Mouse (Mus musculus) forebrain, embryonic 16.5 days (tissue): ENCODE measurements around the gene Zfp358. TPM values are rescaled to one million over a fixed set of nuclear protein-coding genes. Genes with fewer than 3 reads are reported as not detected.

Source experiments
- ATAC-seq: fragments of 200-750 bp; cut with Nextera tagmentation; 2 replicates; pipeline ENCODE4 v1.8.0; 2017; ENCODE audit warnings: mild to moderate bottlenecking, moderate library complexity
- H3K27ac ChIP-seq: fragments of 300-500 bp; sonication (generic); 2 replicates; pipeline ENCODE4 v1.5.1; 2014; ENCODE audit warnings: low read length, control low read depth
- H3K27me3 ChIP-seq: fragments of 300-500 bp; sonication (generic); replicated peaks from 2 replicates; pipeline ENCODE4 v1.6.1; 2014; ENCODE audit warnings: low read length; ENCODE audit not compliant: control insufficient read depth, insufficient read depth
- H3K36me3 ChIP-seq: fragments of 300-500 bp; sonication (generic); 2 replicates; pipeline ENCODE4 v1.6.1; 2014; ENCODE audit not compliant: control insufficient read depth, insufficient read depth
- H3K4me1 ChIP-seq: fragments of 300-500 bp; sonication (generic); replicated peaks from 2 replicates; pipeline ENCODE4 v1.6.1; 2014; ENCODE audit warnings: low read length; ENCODE audit not compliant: control insufficient read depth, insufficient read depth
- H3K4me2 ChIP-seq: fragments of 300-500 bp; sonication (generic); 2 replicates; pipeline ENCODE4 v1.6.1; 2014; ENCODE audit warnings: mild to moderate bottlenecking, low read length, control low read depth
- H3K4me3 ChIP-seq: fragments of 300-500 bp; sonication (generic); replicated peaks from 2 replicates; pipeline ENCODE4 v1.5.1; 2014; ENCODE audit warnings: mild to moderate bottlenecking, low read length, control low read depth
- H3K9ac ChIP-seq: fragments of 300-500 bp; sonication (generic); replicated peaks from 2 replicates; pipeline ENCODE4 v1.6.1; 2014; ENCODE audit warnings: low read depth, low read length, control low read depth
- H3K9me3 ChIP-seq: fragments of 300-500 bp; sonication (generic); 2 replicates; pipeline ENCODE4 v1.6.1; 2016; ENCODE audit warnings: low read length; ENCODE audit not compliant: control insufficient read depth
- WGBS: fragments of 180-500 bp; shearing (Covaris S2); extraction: QIAGEN DNeasy Blood & Tissue Kit; methylation state at CpG from one replicate; pipeline ENCODE4 v1.1.7; 2014; 5-methylcytosine and 5-hydroxymethylcytosine counted together
- polyA plus RNA-seq: library from polyadenylated mRNA; unstranded; fragments of >200 nt; fragmentation: Nextera tagmentation; extraction: Ambion mirVana; gene quantifications from 2 replicates; pipeline ENCODE4 v1.2.1, GENCODE M21; 2015

Gene Zfp358
- 75.4 and 76.7 TPM in 2 replicates for polyA plus RNA-seq

- under 1% methylated on average over 59 of the region's 64 CpGs for WGBS
- peak within 1 kb of the TSS; percentile 94 for H3K4me3 ChIP-seq
- peak within 1 kb of the TSS; percentile 91 for H3K27ac ChIP-seq
- H3K4me1 ChIP-seq, result peaks cover 24% of the 10 kb centered on the region
- H3K27me3 ChIP-seq, result no peaks in the 10 kb centered on the region
- peaks cover 19% of the 10 kb centered on the region for H3K36me3 ChIP-seq
- ATAC-seq, result peak; percentile 93
- peak within 1 kb of the TSS; percentile 58 for H3K4me2 ChIP-seq
- peak within 1 kb of the TSS; percentile 100 for H3K9ac ChIP-seq
- H3K9me3 ChIP-seq, result no peaks in the 10 kb centered on the region; the same call in 1 of the 2 replicates
Measured at GRCm38 (mm10) chr8:3492901-3493844, at the start of gene Zfp358. Gene Zfp358 (plus strand): TSS chr8:3493138.

- Histone ChIP-seq H3K4me2 (no peak overlapping the region), H3K9me3 (no peaks in the 10 kb centered on the region), H3K36me3 (peaks cover 33% of the 10 kb centered on the region), H3K27me3 (no peaks in the 10 kb centered on the region), H3K4me3 (no peak overlapping the region), H3K4me1 (no peaks in the 10 kb centered on the region), H3K27ac (no peak overlapping the region), H3K9ac (no peak overlapping the region)
- WGBS, result 87% methylated on average over 2 of the region's 2 CpGs
- ATAC-seq, result no peak
Measured at GRCm38 (mm10) chr8:3449226-3449625, 43.7 kb upstream of the Zfp358 start.

GRCm38 (mm10) chr8:3450670-3451069, 42.3 kb upstream of the Zfp358 start:
- H3K36me3 ChIP-seq, result peaks cover 30% of the 10 kb centered on the region
- H3K4me2 ChIP-seq, result no peak overlapping the region
- 35% methylated on average over 5 of the region's 5 CpGs for WGBS
- no peak overlapping the region for H3K9ac ChIP-seq
- no peaks in the 10 kb centered on the region for H3K27me3 ChIP-seq
- H3K4me1 ChIP-seq, result no peaks in the 10 kb centered on the region
- H3K27ac ChIP-seq, result no peak overlapping the region
- H3K9me3 ChIP-seq, result no peaks in the 10 kb centered on the region
- no peak overlapping the region for H3K4me3 ChIP-seq
- peak; percentile 47; the same call in 1 of the 2 replicates for ATAC-seq

GRCm38 (mm10) chr8:3451992-3452391, 40.9 kb upstream of the Zfp358 start:
- 96% methylated on average over 25 of the region's 25 CpGs for WGBS
- no peaks in the 10 kb centered on the region for H3K27me3 ChIP-seq
- peaks cover 35% of the 10 kb centered on the region for H3K36me3 ChIP-seq
- H3K9me3 ChIP-seq, result no peaks in the 10 kb centered on the region
- no peak overlapping the region for H3K4me3 ChIP-seq
- H3K4me1 ChIP-seq, result no peaks in the 10 kb centered on the region
- no peak overlapping the region for H3K27ac ChIP-seq
- H3K4me2 ChIP-seq, result no peak overlapping the region
- no peak overlapping the region for H3K9ac ChIP-seq
- no peak for ATAC-seq

GRCm38 (mm10) chr8:3463248-3463647, 29.7 kb upstream of the Zfp358 start:
- Histone ChIP-seq H3K4me2 (no peak overlapping the region), H3K4me1 (peaks cover 6% of the 10 kb centered on the region; the same call in 1 of the 2 replicates), H3K36me3 (no peaks in the 10 kb centered on the region), H3K4me3 (no peak overlapping the region), H3K27ac (no peak overlapping the region), H3K9ac (no peak overlapping the region), H3K27me3 (no peaks in the 10 kb centered on the region), H3K9me3 (no peaks in the 10 kb centered on the region)
- 87% methylated on average over 2 of the region's 2 CpGs for WGBS
- no peak for ATAC-seq

- Histone ChIP-seq H3K9me3 (no peaks in the 10 kb centered on the region), H3K36me3 (no peaks in the 10 kb centered on the region), H3K27me3 (no peaks in the 10 kb centered on the region), H3K27ac (no peak overlapping the region), H3K4me3 (no peak overlapping the region), H3K4me1 (peaks cover 7% of the 10 kb centered on the region; the same call in 1 of the 2 replicates), H3K4me2 (no peak overlapping the region), H3K9ac (no peak overlapping the region)
- WGBS, result 52% methylated on average over 5 of the region's 5 CpGs
- ATAC-seq, result no peak
Measured at GRCm38 (mm10) chr8:3464309-3464708, 28.6 kb upstream of the Zfp358 start.

GRCm38 (mm10) chr8:3467006-3467885, 25.7 kb upstream of the Zfp358 start, which contains the start of gene Pex11g:
Gene Pex11g (minus strand): TSS chr8:3467680.
- peak within 1 kb of the TSS; percentile 66 for H3K4me2 ChIP-seq
- ATAC-seq, result peak; percentile 87
- peak within 1 kb of the TSS; percentile 49 for H3K4me3 ChIP-seq
- no peaks in the 10 kb centered on the region for H3K27me3 ChIP-seq
- peaks cover 7% of the 10 kb centered on the region; the same call in 1 of the 2 replicates for H3K4me1 ChIP-seq
- no peaks in the 10 kb centered on the region for H3K36me3 ChIP-seq
- peak within 1 kb of the TSS; percentile 63 for H3K9ac ChIP-seq
- peak within 1 kb of the TSS; percentile 29; the same call in 1 of the 2 replicates for H3K27ac ChIP-seq
- WGBS, result 6% methylated on average over 32 of the region's 32 CpGs
- H3K9me3 ChIP-seq, result no peaks in the 10 kb centered on the region

GRCm38 (mm10) chr8:3467886-3468545, 24.9 kb upstream of the Zfp358 start:
- peaks cover 7% of the 10 kb centered on the region; the same call in 1 of the 2 replicates for H3K4me1 ChIP-seq
- 55% methylated on average over 8 of the region's 9 CpGs for WGBS
- peak; percentile 14 for ATAC-seq

More at GRCm38 (mm10) chr8:3467886-3468545, 24.9 kb upstream of the Zfp358 start:
- Histone ChIP-seq H3K4me3 (peak overlapping the region; percentile 49), H3K9ac (peak overlapping the region; percentile 63), H3K4me2 (peak overlapping the region; percentile 66), H3K27ac (peak overlapping the region; percentile 29; the same call in 1 of the 2 replicates), H3K27me3 (no peaks in the 10 kb centered on the region), H3K36me3 (no peaks in the 10 kb centered on the region), H3K9me3 (no peaks in the 10 kb centered on the region)
